Mouse (Mus musculus) E14TG2a.4 (cell line): ENCODE results near the gene Gale.

Source experiments
- CTCF ChIP-seq: conservative IDR thresholded peaks from 2 replicates; pipeline ENCODE4 v1.5.1; 2014; ENCODE audit warnings: low read length
- POU5F1 ChIP-seq: IDR thresholded peaks from 2 replicates; pipeline ENCODE4 v1.6.1; 2014; ENCODE audit warnings: low read length, borderline replicate concordance

DNA sequence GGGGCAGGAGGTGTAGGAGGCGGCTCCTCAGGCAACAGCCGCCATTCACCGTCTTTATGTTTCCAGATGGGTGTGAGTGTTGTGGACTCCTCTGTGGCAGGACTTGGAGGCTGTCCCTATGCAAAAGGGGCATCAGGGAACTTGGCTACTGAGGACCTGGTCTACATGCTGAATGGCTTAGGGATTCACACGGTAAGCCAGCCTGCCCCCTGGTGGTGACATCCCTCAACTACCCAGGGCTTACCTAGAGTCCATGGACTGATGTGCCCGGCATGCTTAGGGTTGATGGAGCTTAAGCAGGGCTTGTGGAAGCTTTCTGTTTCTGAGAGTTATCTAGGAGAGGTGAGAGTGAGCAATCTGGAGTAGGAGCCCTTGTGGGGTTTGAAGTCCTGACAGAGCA is 2.8 kb upstream of the Gale start:
- TF ChIP-seq CTCF (peak; percentile 85), POU5F1 (no peak)
